Mouse (Mus musculus): ENCODE measurements around the gene Rhov. TPM values are rescaled to one million over a fixed set of nuclear protein-coding genes. Genes with fewer than 3 reads are reported as not detected.

Gene Rhov
- polyA plus RNA-seq (2017; shearing (Covaris generic)), result 0.27 TPM

DNA sequence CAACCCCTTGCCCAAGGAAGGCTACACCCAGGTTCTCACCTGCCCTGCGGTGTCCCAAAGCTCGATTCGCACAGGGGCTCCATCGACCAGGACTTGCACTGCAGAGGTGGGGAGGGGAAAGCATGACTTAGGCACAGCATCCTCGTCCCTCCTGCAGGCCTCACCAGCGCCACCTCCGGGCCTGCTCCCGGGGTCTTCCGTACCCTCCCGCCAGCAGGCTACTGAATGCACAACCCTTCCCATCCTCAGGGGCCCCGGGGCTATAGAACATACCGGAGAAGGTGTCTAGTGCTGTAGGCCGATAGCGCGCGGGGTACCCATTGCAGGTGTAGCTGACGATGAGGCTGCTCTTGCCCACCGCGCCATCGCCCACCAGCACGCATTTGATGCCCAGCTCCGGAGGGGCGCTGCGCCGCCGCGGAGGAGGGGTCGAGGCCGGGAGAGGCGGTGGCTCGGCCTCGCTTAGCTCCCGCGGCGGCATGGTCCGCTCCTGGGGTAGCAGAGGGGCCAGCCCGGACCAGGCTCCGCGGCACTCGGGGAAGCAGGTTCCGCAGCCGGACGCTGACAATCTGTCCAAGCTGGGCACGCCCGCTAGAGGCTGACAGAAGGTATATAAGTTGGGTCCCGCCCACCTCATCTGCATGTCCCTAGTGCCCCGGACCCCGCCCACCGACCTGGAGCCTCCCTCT lies at the start of gene Rhov:
Gene Rhov (minus strand): TSS at position 630 of the 689 bp plus-strand sequence.

GRCm38 (mm10) chr2:119288270-119288882 lies 17.3 kb upstream of the Rhov start, which contains the start of gene Vps18:
TSS of gene Vps18 (plus strand) at chr2:119288740.

GRCm38 (mm10) chr2:119237210-119237870 lies 33.7 kb downstream of the Rhov start, which contains the start of gene Spint1:
TSS of gene Spint1 (plus strand) at chr2:119237362.

GRCm38 (mm10) chr2:119229775-119230704 lies 41.0 kb downstream of the Rhov start, which contains the start of gene Ppp1r14d:
TSS of gene Ppp1r14d (minus strand) at chr2:119229906.

Other genes starting within 250 kb of the Rhov start
- 27.6 TPM for gene Ccdc32, start 241.9 kb downstream of the Rhov start, polyA plus RNA-seq (2017; shearing (Covaris generic))
- 2.4 TPM for gene Rpusd2, start 236.5 kb downstream of the Rhov start, polyA plus RNA-seq (2017; shearing (Covaris generic))
- 4.8 TPM for gene Knl1, start 224.2 kb downstream of the Rhov start, polyA plus RNA-seq (2017; shearing (Covaris generic))
- gene Rad51, start 158.5 kb downstream of the Rhov start, polyA plus RNA-seq (2017; shearing (Covaris generic)), result 10.9 TPM
- gene Rmdn3, start 114.2 kb downstream of the Rhov start, polyA plus RNA-seq (2017; shearing (Covaris generic)), result 26.0 TPM
- not detected for gene Gchfr, start 103.5 kb downstream of the Rhov start, polyA plus RNA-seq (2017; shearing (Covaris generic))
- 0.73 TPM for gene Gm14137, start 96.8 kb downstream of the Rhov start, polyA plus RNA-seq (2017; shearing (Covaris generic))
- 58.9 TPM for gene Zfyve19, start 62.7 kb downstream of the Rhov start, polyA plus RNA-seq (2017; shearing (Covaris generic))
- gene Dnajc17, start 62.5 kb downstream of the Rhov start, polyA plus RNA-seq (2017; shearing (Covaris generic)), result 14.4 TPM
- gene Ppp1r14d, start 41.4 kb downstream of the Rhov start, polyA plus RNA-seq (2017; shearing (Covaris generic)), result not detected
- not detected for gene Spint1, start 33.9 kb downstream of the Rhov start, polyA plus RNA-seq (2017; shearing (Covaris generic))
- 17.7 TPM for gene Vps18, start 17.5 kb upstream of the Rhov start, polyA plus RNA-seq (2017; shearing (Covaris generic))
- 0.12 TPM for gene Dll4, start 54.5 kb upstream of the Rhov start, polyA plus RNA-seq (2017; shearing (Covaris generic))
- 0.17 TPM for gene Chac1, start 80.0 kb upstream of the Rhov start, polyA plus RNA-seq (2017; shearing (Covaris generic))
- gene Ino80, start 206.4 kb upstream of the Rhov start, polyA plus RNA-seq (2017; shearing (Covaris generic)), result 4.7 TPM